Mouse (Mus musculus) liver, adult 2 months (tissue): ENCODE results near the gene Igdcc4.

Source experiments
- CTCF ChIP-seq: fragments of 200-500 bp; IDR thresholded peaks from 2 replicates; pipeline ENCODE4 v1.5.1; 2011; ENCODE audit warnings: low read depth, low read length, control low read depth
- POLR2A ChIP-seq: fragments of 200-500 bp; IDR thresholded peaks from 2 replicates; pipeline ENCODE4 v1.6.1; 2011; ENCODE audit warnings: low read length, control low read depth; ENCODE audit not compliant: insufficient read depth; ENCODE audit errors: extremely low read depth

GRCm38 (mm10) chr9:65100991-65101685 lies at the start of gene Igdcc4:
- TF ChIP-seq CTCF (no peak), POLR2A (no peak)
